Mouse (Mus musculus) ES-E14 (cell line): ENCODE results near the gene Dnaja4. TPM values are rescaled to one million over a fixed set of nuclear protein-coding genes. Genes with fewer than 3 reads are reported as not detected.

Source experiments
- DNase-seq: peaks from one replicate; pipeline ENCODE4 v3.0.0-alpha.2; 2013; ENCODE audit warnings: low read depth, low spot score
- H3K27ac ChIP-seq: 2 replicates; pipeline ENCODE4 v1.5.1; 2012; ENCODE audit warnings: low read depth, mild to moderate bottlenecking, low read length, moderate library complexity, mixed read lengths; ENCODE audit not compliant: poor library complexity, insufficient read depth, severe bottlenecking
- H3K36me3 ChIP-seq: 2 replicates; pipeline ENCODE4 v1.6.1; 2012; ENCODE audit warnings: mild to moderate bottlenecking, low read length, moderate library complexity, mixed read lengths; ENCODE audit not compliant: control insufficient read depth, poor library complexity, insufficient read depth, severe bottlenecking
- H3K4me1 ChIP-seq, 2 experiments: fragments of 150-350 bp in 1 of 2; sonication (generic) in 1 of 2; 2 replicates each; pipeline ENCODE4 v1.6.1; 2012; ENCODE audit warnings: low read length in 2 of 2, mild to moderate bottlenecking in 1 of 2, mixed read lengths in 1 of 2; ENCODE audit not compliant: control insufficient read depth in 2 of 2, insufficient read depth in 2 of 2, poor library complexity in 1 of 2
- H3K4me3 ChIP-seq, 2 experiments: fragments of 150-350 bp in 1 of 2; sonication (generic) in 1 of 2; 2 replicates each; pipeline ENCODE4 v1.5.1; 2012; ENCODE audit warnings: low read length in 2 of 2, low read depth in 1 of 2, mild to moderate bottlenecking in 1 of 2, mixed read lengths in 1 of 2; ENCODE audit not compliant: insufficient read depth in 1 of 2, poor library complexity in 1 of 2, severe bottlenecking in 1 of 2
- H3K9ac ChIP-seq: 2 replicates; pipeline ENCODE4 v1.6.1; 2012; ENCODE audit warnings: low read depth, mild to moderate bottlenecking, low read length, mixed read lengths; ENCODE audit not compliant: poor library complexity, insufficient read depth, severe bottlenecking
- H3K9me3 ChIP-seq: fragments of 150-350 bp; sonication (generic); 2 replicates; pipeline ENCODE4 v1.6.1; 2012; ENCODE audit warnings: low read depth, mild to moderate bottlenecking, low read length; ENCODE audit not compliant: control insufficient read depth, insufficient read depth
- CHD2 ChIP-seq: IDR thresholded peaks from 2 replicates; pipeline ENCODE4 v1.6.1; 2014; ENCODE audit warnings: mild to moderate bottlenecking, low read depth, low read length, inconsistent platforms
- HCFC1 ChIP-seq: IDR thresholded peaks from 2 replicates; pipeline ENCODE4 v1.6.1; 2012; ENCODE audit warnings: low read length, inconsistent platforms, borderline replicate concordance; ENCODE audit not compliant: insufficient read depth
- MAFK ChIP-seq: IDR thresholded peaks from 2 replicates; pipeline ENCODE4 v1.6.1; 2014; ENCODE audit warnings: mild to moderate bottlenecking, low read depth, low read length, inconsistent platforms; ENCODE audit not compliant: insufficient read depth
- ZC3H11A ChIP-seq: IDR thresholded peaks from 2 replicates; pipeline ENCODE4 v1.6.1; 2012; ENCODE audit warnings: low read depth, mild to moderate bottlenecking, inconsistent platforms, low read length, borderline replicate concordance
- ZNF384 ChIP-seq: IDR thresholded peaks from 2 replicates; pipeline ENCODE4 v1.6.1; 2012; ENCODE audit warnings: low read depth, low read length, inconsistent platforms
- in situ Hi-C, 2 experiments: fragments of 600-800 bp; cut with MboI; formaldehyde crosslinking; loops; one replicate each; pipeline ENCODE4 v1.15.1; 2025; ENCODE audit warnings: low sequenced_read_pairs in 2 of 2, inconsistent platforms in 1 of 2; ENCODE audit not compliant: unreplicated experiment in 2 of 2
- total RNA-seq: library from RNA; depleted of rRNA; stranded (reverse); fragments of 300-350 nt; gene quantifications from 2 replicates; pipeline ENCODE4 v1.2.3, GENCODE M21; 2012

Dnaja4 gene
- total RNA-seq, 1 experiment, result 1.3 TPM

- Histone ChIP-seq H3K27ac (no peak overlapping the region), H3K9me3 (no peaks in the 10 kb centered on the region), H3K4me1 (peaks cover 0 to 3% of the 10 kb centered on the region in 2 experiments; a peak in 1 of 4 replicates), H3K4me3 (peak overlapping the region in 1 of 2 experiments; percentile 34; a peak in 2 of 4 replicates), H3K9ac (no peak overlapping the region), H3K36me3 (peaks cover 4% of the 10 kb centered on the region; the same call in 1 of the 2 replicates)
- no peak for DNase-seq
- in situ Hi-C loops, result loop anchor here (5.0 to 25.0 kb wide), 3 partner anchors 88 to 378 kb away; no protein-coding TSS in a partner anchor
- no peak for TF ChIP-seq CHD2
- no peak for TF ChIP-seq HCFC1
- no peak for TF ChIP-seq ZC3H11A
- TF ChIP-seq ZNF384, result no peak
- no peak for TF ChIP-seq MAFK
Measured at GRCm38 (mm10) chr9:54734639-54735252, 36.1 kb downstream of the Dnaja4 start.

- Histone ChIP-seq H3K9ac (no peak overlapping the region), H3K9me3 (no peaks in the 10 kb centered on the region), H3K4me1 (peaks cover 0 to 6% of the 10 kb centered on the region in 2 experiments; a peak in 1 of 4 replicates), H3K27ac (no peak overlapping the region), H3K4me3 (peak overlapping the region in 1 of 2 experiments; percentile 15; a peak in 1 of 4 replicates), H3K36me3 (peaks cover 1% of the 10 kb centered on the region; the same call in 1 of the 2 replicates)
- in situ Hi-C loops, result loop anchor here (5.0 to 25.0 kb wide), 3 partner anchors 86 to 376 kb away; no protein-coding TSS in a partner anchor
- no peak for TF ChIP-seq CHD2
- no peak for TF ChIP-seq HCFC1
- peak; percentile 55; the same call in 1 of the 2 replicates for TF ChIP-seq ZC3H11A
- no peak for TF ChIP-seq MAFK
- peak; percentile 91 for DNase-seq
Measured at GRCm38 (mm10) chr9:54736284-54736701, 37.6 kb downstream of the Dnaja4 start.

DNA sequence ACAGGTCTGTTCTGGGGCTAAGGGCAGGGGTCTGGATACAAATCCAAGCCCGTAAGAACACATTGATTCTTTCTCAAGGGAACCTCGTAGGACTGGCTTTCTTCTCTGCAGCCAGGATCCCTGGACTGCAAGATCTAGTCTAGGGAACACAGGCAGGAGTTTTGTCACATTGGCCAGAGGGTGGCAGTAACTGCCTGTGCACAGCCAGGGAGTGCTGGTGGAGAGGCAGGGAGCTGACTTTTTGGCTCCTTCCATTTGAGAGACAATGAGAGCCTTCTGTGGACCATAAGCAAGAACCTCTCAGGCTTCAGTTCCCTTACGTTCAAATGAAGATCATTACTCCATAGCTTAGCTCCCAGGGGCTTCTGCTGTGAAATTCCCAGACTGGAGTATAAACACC is 39.7 kb downstream of the Dnaja4 start:
- H3K4me1 ChIP-seq, result peaks cover 0 to 6% of the 10 kb centered on the region in 2 experiments; a peak in 1 of 4 replicates
- no peaks in the 10 kb centered on the region for H3K36me3 ChIP-seq
- in situ Hi-C loops, result loop anchor here (5.0 to 25.0 kb wide), 3 partner anchors 84 to 374 kb away; no protein-coding TSS in a partner anchor
- no peak overlapping the region for H3K9ac ChIP-seq
- TF ChIP-seq MAFK (no peak), ZC3H11A (peak; percentile 69; the same call in 1 of the 2 replicates)
- DNase-seq, result peak; percentile 38
- no peaks in the 10 kb centered on the region for H3K9me3 ChIP-seq
- H3K4me3 ChIP-seq, result no peak overlapping the region
- H3K27ac ChIP-seq, result no peak overlapping the region

- peaks cover 0 to 4% of the 10 kb centered on the region in 2 experiments; a peak in 1 of 4 replicates for H3K4me1 ChIP-seq
- no peak overlapping the region for H3K4me3 ChIP-seq
- H3K9me3 ChIP-seq, result no peaks in the 10 kb centered on the region
- H3K27ac ChIP-seq, result no peak overlapping the region
- H3K9ac ChIP-seq, result no peak overlapping the region
- no peak for DNase-seq
- TF ChIP-seq HCFC1 (no peak), ZNF384 (no peak), ZC3H11A (no peak), MAFK (no peak), CHD2 (no peak)
- in situ Hi-C loops, result loop anchor here in 1 of 2 experiments (10.0 to 25.0 kb wide), 2 partner anchors 61 to 368 kb away; no protein-coding TSS in a partner anchor
- no peaks in the 10 kb centered on the region for H3K36me3 ChIP-seq
Measured at GRCm38 (mm10) chr9:54743891-54744290, 45.2 kb downstream of the Dnaja4 start.
